Mouse (Mus musculus): Measurements from ENCODE around the gene Pou2af1. TPM values are rescaled to one million over a fixed set of nuclear protein-coding genes. Genes with fewer than 3 reads are reported as not detected.

The Pou2af1 gene
- polyA plus RNA-seq, 1 experiment from 2014 or later: not detected

GRCm38 (mm10) chr9:51278500-51279381, 65.2 kb downstream of the Pou2af1 start, which contains the start of gene Colca2:
Colca2 (minus strand) TSS chr9:51278569.
- Histone ChIP-seq H3K4me3 (ENCODE audit: low read depth, low read length) (peak within 1 kb of the TSS; percentile 61), H3K36me3 (ENCODE audit: control insufficient read depth, insufficient read depth, low read length) (no peaks in the 10 kb centered on the region), H3K4me2 (ENCODE audit: low read depth, low read length) (peak within 1 kb of the TSS; percentile 90), H3K9ac (ENCODE audit: low read depth, low read length) (peak within 1 kb of the TSS; percentile 65), H3K9me3 (ENCODE audit: control insufficient read depth, low read length) (no peaks in the 10 kb centered on the region), H3K4me1 (ENCODE audit: control insufficient read depth, insufficient read depth, low read length) (peaks cover 5% of the 10 kb centered on the region), H3K27ac (replicated peaks; ENCODE audit: low read depth, low read length) (peak within 1 kb of the TSS; percentile 72), H3K27me3 (replicated peaks; ENCODE audit: control insufficient read depth, insufficient read depth, low read length) (0 out of 2 replicates have a peak, but pooled peaks cover 10% of the 10 kb centered on the region)
- ATAC-seq (ENCODE audit: low read depth): peak; percentile 95
- peak; percentile 91 for DNase-seq (ENCODE audit: low spot score)
- under 1% methylated on average over 46 of the region's 53 CpGs for WGBS

GRCm38 (mm10) chr9:51286079-51286478, 72.6 kb downstream of the Pou2af1 start:
- no peaks in the 10 kb centered on the region for H3K4me1 ChIP-seq (ENCODE audit: control insufficient read depth, insufficient read depth, low read length)
- no peak overlapping the region for H3K27ac ChIP-seq (replicated peaks; ENCODE audit: low read depth, low read length)
- H3K4me2 ChIP-seq (ENCODE audit: low read depth, low read length): no peak overlapping the region
- H3K9ac ChIP-seq (ENCODE audit: low read depth, low read length): no peak overlapping the region
- 42% methylated on average over 2 of the region's 2 CpGs for whole genome bisulfite sequencing
- no peaks in the 10 kb centered on the region for H3K27me3 ChIP-seq (replicated peaks; ENCODE audit: control insufficient read depth, insufficient read depth, low read length)
- no peak overlapping the region for H3K4me3 ChIP-seq (ENCODE audit: low read depth, low read length)
- H3K36me3 ChIP-seq (ENCODE audit: control insufficient read depth, insufficient read depth, low read length): no peaks in the 10 kb centered on the region
- H3K9me3 ChIP-seq (ENCODE audit: control insufficient read depth, low read length): no peaks in the 10 kb centered on the region
- ATAC-seq (ENCODE audit: low read depth): no peak
- DNase-seq (ENCODE audit: low spot score): no peak

Other genes starting within 250 kb of the Pou2af1 start
- gene Sik2, start 204.6 kb upstream of the Pou2af1 start, polyA plus RNA-seq (2014; fragmentation: Nextera tagmentation; extraction: Ambion mirVana): 13.8 and 15.8 TPM in 2 replicates
- 0.31 and 0.39 TPM in 2 replicates for gene Btg4, start 152.8 kb upstream of the Pou2af1 start, polyA plus RNA-seq (2014; fragmentation: Nextera tagmentation; extraction: Ambion mirVana)
- gene Layn, start 136.6 kb upstream of the Pou2af1 start, polyA plus RNA-seq (2014; fragmentation: Nextera tagmentation; extraction: Ambion mirVana): 5.0 and 6.0 TPM in 2 replicates
- gene 4833427G06Rik, start 111.6 kb upstream of the Pou2af1 start, polyA plus RNA-seq (2014; fragmentation: Nextera tagmentation; extraction: Ambion mirVana): 0.93 and 5.0 TPM in 2 replicates
- gene Gm32742, start 48.2 kb upstream of the Pou2af1 start, polyA plus RNA-seq (2014; fragmentation: Nextera tagmentation; extraction: Ambion mirVana): 0.07 and 0.08 TPM in 2 replicates
- gene Colca2, start 64.9 kb downstream of the Pou2af1 start, polyA plus RNA-seq (2014; fragmentation: Nextera tagmentation; extraction: Ambion mirVana): 4.0 and 4.3 TPM in 2 replicates
- not detected in 2 replicates for gene 1810046K07Rik, start 115.2 kb downstream of the Pou2af1 start, polyA plus RNA-seq (2014; fragmentation: Nextera tagmentation; extraction: Ambion mirVana)

All from embryonic facial prominence, embryonic 14.5 days (tissue).